Mouse (Mus musculus): Measurements from ENCODE around the gene Ago4. TPM values are rescaled to one million over a fixed set of nuclear protein-coding genes. Genes with fewer than 3 reads are reported as not detected.

Ago4 gene
- polyA plus RNA-seq (2012; ENCODE audit: low replicate concordance), result 0.85 and 1.6 TPM in 2 replicates

GRCm38 (mm10) chr4:126532827-126533728 is at the start of gene Ago4:
TSS of gene Ago4 (minus strand) at chr4:126533472.

DNA sequence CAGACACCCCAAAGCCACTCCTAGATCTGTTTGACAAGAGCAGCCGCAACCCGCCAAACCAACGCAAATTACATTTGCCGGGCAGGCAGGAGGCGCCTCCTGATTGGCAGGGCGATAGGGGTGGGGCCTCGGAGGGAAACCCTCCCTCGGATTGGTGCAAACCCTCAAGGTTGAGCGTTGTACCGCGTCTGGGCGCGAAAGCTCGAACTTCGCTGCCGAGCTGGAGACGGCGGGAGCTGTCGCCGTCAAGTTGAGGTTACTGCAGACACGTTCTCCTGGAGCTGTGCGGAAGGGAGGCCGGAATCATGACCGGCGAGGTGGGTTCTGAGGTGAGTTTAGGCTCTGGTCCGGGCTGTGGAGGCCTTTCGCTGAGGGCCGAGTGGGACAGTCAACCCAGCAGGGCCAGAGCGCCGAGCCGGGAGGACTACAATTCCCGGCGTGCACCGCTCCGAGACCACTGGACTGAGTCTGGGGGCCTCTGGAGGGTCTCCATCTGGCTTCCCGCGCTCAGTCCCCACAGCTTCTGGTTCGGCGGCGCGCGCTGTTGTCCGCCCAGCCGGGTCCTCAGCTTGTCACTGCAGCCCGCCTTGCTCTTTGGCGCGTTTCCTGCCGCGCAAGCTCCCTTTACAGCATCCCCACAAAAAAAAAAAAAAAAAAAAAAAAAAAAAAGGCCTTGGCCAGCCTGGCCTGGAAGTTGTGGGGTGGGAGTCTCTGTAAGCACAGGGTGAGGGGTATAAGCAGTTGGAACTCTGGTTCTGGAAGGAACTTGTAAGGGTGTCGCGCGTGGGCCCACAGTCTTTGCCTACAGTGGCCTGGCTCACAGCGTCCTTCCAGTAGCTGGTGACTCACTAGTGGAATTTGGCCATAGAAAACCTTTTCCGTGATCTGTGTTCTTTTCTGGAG is 23.8 kb upstream of the Ago4 start, which contains the start of gene Clspn:
Gene Clspn, plus strand, starts transcription at position 127 of the 903 bp plus-strand sequence.

GRCm38 (mm10) chr4:126468285-126468901 is 64.9 kb downstream of the Ago4 start, which contains the start of gene Ago1:
TSS of gene Ago1 (minus strand) at chr4:126468583.

Other genes with a start within 250 kb of the Ago4 start
- 0.58 and 1.0 TPM in 2 replicates for gene Col8a2, start 246.7 kb downstream of the Ago4 start, polyA plus RNA-seq (2012; ENCODE audit: low replicate concordance)
- 46.3 and 51.9 TPM in 2 replicates for gene Adprhl2, start 211.8 kb downstream of the Ago4 start, polyA plus RNA-seq (2012; ENCODE audit: low replicate concordance)
- gene Tekt2, start 207.8 kb downstream of the Ago4 start, polyA plus RNA-seq (2012; ENCODE audit: low replicate concordance), result not detected in 2 replicates
- 9.3 and 11.9 TPM in 2 replicates for gene Ago3, start 103.9 kb downstream of the Ago4 start, polyA plus RNA-seq (2012; ENCODE audit: low replicate concordance)
- gene Ago1, start 64.9 kb downstream of the Ago4 start, polyA plus RNA-seq (2012; ENCODE audit: low replicate concordance), result 10.9 and 20.0 TPM in 2 replicates
- gene Clspn, start 23.5 kb upstream of the Ago4 start, polyA plus RNA-seq (2012; ENCODE audit: low replicate concordance), result 0.48 and 2.2 TPM in 2 replicates
- 1.5 and 3.3 TPM in 2 replicates for gene 5730409E04Rik, start 76.3 kb upstream of the Ago4 start, polyA plus RNA-seq (2012; ENCODE audit: low replicate concordance)
- 7.8 and 82.7 TPM in 2 replicates for gene Psmb2, start 144.2 kb upstream of the Ago4 start, polyA plus RNA-seq (2012; ENCODE audit: low replicate concordance)
- not detected in 2 replicates for gene Tfap2e, start 202.8 kb upstream of the Ago4 start, polyA plus RNA-seq (2012; ENCODE audit: low replicate concordance)
- gene Ncdn, start 220.0 kb upstream of the Ago4 start, polyA plus RNA-seq (2012; ENCODE audit: low replicate concordance), result 64.5 and 81.2 TPM in 2 replicates
- 44.9 and 45.7 TPM in 2 replicates for gene AU040320, start 220.1 kb upstream of the Ago4 start, polyA plus RNA-seq (2012; ENCODE audit: low replicate concordance)

Measured in hematopoietic multipotent progenitor cell, adult 10-12 weeks (in vitro differentiated cells).